Mouse (Mus musculus) embryonic facial prominence, embryonic 15.5 days (tissue): ENCODE measurements at regions not wholly inside any gene's neighbourhood (a gene's known extent, or its start where the extent isn't known, plus 50 kb on each side); places are given as distances from the start of the nearest gene placed in this dataset.

ENCODE experiments used
- ATAC-seq: fragments of 200-750 bp; cut with Nextera tagmentation; 2 replicates; pipeline ENCODE4 v1.8.0; 2017; ENCODE audit warnings: low read depth, moderate TSS enrichment; ENCODE audit not compliant: insufficient number of reproducible peaks, low FRiP score, low TSS enrichment
- H3K27ac ChIP-seq: fragments of 300-500 bp; sonication (generic); replicated peaks from 2 replicates; pipeline ENCODE4 v1.5.1; 2015; ENCODE audit warnings: mild to moderate bottlenecking, inconsistent platforms
- H3K27me3 ChIP-seq: fragments of 300-500 bp; sonication (generic); 2 replicates; pipeline ENCODE4 v1.6.1; 2015; ENCODE audit warnings: inconsistent platforms
- H3K36me3 ChIP-seq: fragments of 300-500 bp; sonication (generic); 2 replicates; pipeline ENCODE4 v1.6.1; 2015; ENCODE audit warnings: mild to moderate bottlenecking, inconsistent platforms
- H3K4me1 ChIP-seq: fragments of 300-500 bp; sonication (generic); 2 replicates; pipeline ENCODE4 v1.6.1; 2015; ENCODE audit warnings: inconsistent platforms
- H3K4me2 ChIP-seq: fragments of 300-500 bp; sonication (generic); replicated peaks from 2 replicates; pipeline ENCODE4 v1.6.1; 2015; ENCODE audit warnings: mild to moderate bottlenecking, inconsistent platforms
- H3K4me3 ChIP-seq: fragments of 300-500 bp; sonication (generic); replicated peaks from 2 replicates; pipeline ENCODE4 v1.5.1; 2015; ENCODE audit warnings: mild to moderate bottlenecking, inconsistent platforms
- H3K9ac ChIP-seq: fragments of 300-500 bp; sonication (generic); 2 replicates; pipeline ENCODE4 v1.6.1; 2015; ENCODE audit warnings: inconsistent platforms
- H3K9me3 ChIP-seq: fragments of 300-500 bp; sonication (generic); replicated peaks from 2 replicates; pipeline ENCODE4 v1.6.1; 2016; ENCODE audit warnings: inconsistent platforms
- WGBS: fragments of 180-500 bp; shearing (Covaris S2); methylation state at CpG from one replicate; pipeline ENCODE4 v1.1.7; 2015; 5-methylcytosine and 5-hydroxymethylcytosine counted together

- Histone ChIP-seq H3K9ac (no peak overlapping the region), H3K9me3 (no peaks in the 10 kb centered on the region)
- WGBS, result 98% methylated on average over 2 of the region's 2 CpGs
These were observed 276.2 kb upstream of the Dio3 start for GRCm38 (mm10) chr12:110002717-110003116.

DNA sequence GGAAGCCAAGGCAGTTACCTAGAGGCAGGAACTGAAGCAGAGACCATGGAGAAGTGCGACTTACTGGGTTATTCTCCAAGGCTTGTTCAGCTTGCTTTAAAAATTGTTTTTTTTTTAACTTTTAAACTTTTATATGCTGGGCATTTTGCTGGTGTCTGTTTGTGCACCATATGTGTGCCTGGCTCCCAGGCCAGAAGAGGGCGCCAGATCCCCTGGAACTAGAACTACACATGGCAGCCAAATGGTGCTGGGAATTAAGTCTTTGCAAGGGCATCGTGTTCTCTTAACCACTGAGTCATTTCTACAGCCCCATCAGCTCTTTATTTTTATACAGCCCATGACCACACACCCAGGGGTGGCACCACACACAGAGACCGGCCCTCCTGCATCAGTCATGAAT is 269.7 kb upstream of the Dio3 start:
- no peak overlapping the region for H3K4me3 ChIP-seq
- WGBS, result 54% methylated on average over 4 of the region's 4 CpGs
- no peaks in the 10 kb centered on the region for H3K4me1 ChIP-seq
- H3K36me3 ChIP-seq, result no peaks in the 10 kb centered on the region
- H3K4me2 ChIP-seq, result no peak overlapping the region
- H3K9ac ChIP-seq, result no peak overlapping the region
- H3K9me3 ChIP-seq, result no peaks in the 10 kb centered on the region
- ATAC-seq, result no peak
- no peaks in the 10 kb centered on the region for H3K27me3 ChIP-seq
- no peak overlapping the region for H3K27ac ChIP-seq

More at GRCm38 (mm10) chr12:110002717-110003116, 276.2 kb upstream of the Dio3 start:
- Histone ChIP-seq H3K27me3 (no peaks in the 10 kb centered on the region), H3K4me1 (no peaks in the 10 kb centered on the region), H3K36me3 (no peaks in the 10 kb centered on the region), H3K27ac (no peak overlapping the region), H3K4me2 (no peak overlapping the region), H3K4me3 (no peak overlapping the region)
- ATAC-seq, result no peak

DNA sequence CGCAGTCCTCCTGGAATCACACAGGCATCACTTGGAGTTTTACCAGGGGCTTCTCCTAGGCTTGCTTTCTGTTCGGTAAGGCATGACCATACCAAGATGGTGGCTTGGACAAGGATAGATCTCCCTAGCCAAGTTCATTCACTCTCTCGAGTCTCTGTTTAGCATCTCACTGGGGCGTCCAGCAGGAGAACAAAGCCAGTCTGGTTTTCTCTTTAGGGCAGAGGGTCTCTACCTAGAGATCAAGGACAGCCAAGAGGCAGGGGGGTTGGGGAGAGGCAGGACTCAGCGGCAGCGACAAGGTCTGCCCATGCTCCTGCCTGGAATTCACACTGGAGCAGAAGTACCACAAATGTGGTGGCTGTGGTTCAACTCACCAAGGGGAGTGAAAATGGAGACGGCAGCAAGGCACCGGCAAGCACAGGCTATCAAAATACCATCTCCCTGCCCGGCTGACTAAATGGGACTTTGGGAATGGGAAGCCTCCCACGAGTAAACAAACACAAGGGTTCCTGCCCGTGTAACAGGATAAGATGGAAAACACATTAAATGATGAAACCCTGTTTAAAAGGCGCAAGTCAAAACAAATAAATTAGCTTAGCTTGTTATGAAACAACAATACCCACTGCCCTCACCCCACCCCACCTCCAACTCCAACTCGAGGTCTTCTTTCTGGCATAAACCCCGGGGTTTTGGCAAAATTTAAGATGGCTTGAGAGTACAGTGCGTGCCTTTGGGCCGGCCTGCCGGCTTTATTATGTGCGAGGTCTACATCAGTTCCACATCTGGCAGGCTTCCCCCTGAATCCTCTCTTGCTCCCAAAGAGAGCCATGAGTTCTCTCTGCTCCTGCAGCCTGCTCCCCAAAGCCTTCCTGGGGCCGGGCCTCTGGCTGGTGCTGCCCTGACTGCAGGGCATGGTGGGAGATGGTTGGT is 258.1 kb upstream of the Dio3 start:
- Histone ChIP-seq H3K4me1 (peaks cover 11% of the 10 kb centered on the region; the same call in 1 of the 2 replicates), H3K27me3 (peaks cover 4% of the 10 kb centered on the region; the same call in 1 of the 2 replicates), H3K36me3 (no peaks in the 10 kb centered on the region), H3K9ac (no peak overlapping the region), H3K9me3 (no peaks in the 10 kb centered on the region), H3K4me2 (no peak overlapping the region), H3K27ac (no peak overlapping the region; the same call in 1 of the 2 replicates), H3K4me3 (no peak overlapping the region)
- no peak; the same call in 1 of the 2 replicates for ATAC-seq
- WGBS, result 42% methylated on average over 19 of the region's 19 CpGs

GRCm38 (mm10) chr12:110021690-110022089 is 257.2 kb upstream of the Dio3 start:
- no peak for ATAC-seq
- 88% methylated on average over 12 of the region's 12 CpGs for WGBS
- Histone ChIP-seq H3K4me2 (no peak overlapping the region), H3K27ac (no peak overlapping the region), H3K9me3 (no peaks in the 10 kb centered on the region), H3K27me3 (peaks cover 4% of the 10 kb centered on the region; the same call in 1 of the 2 replicates), H3K4me3 (no peak overlapping the region), H3K9ac (no peak overlapping the region), H3K4me1 (peaks cover 11% of the 10 kb centered on the region; the same call in 1 of the 2 replicates), H3K36me3 (no peaks in the 10 kb centered on the region)

DNA sequence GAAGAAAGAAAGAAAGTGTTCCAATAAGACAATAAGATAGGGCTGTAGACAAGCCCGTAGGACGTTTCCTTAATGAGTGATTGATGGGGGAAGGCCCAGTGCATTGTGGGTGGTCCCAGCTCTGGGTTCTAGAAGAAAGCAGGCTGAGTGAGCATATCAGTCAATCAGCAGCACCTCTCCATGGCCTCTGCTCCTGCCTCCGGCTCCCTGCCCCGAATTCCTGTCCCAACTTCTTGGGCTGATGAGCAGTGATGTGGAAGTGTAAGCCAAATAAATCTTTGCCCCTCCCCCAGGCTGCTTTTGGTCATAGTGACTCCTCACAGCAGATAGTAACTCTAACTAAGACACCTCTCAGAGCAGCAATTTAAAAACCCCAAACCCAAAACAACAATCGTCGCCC is 256.2 kb upstream of the Dio3 start:
- Histone ChIP-seq H3K4me3 (no peak overlapping the region), H3K9me3 (no peaks in the 10 kb centered on the region), H3K9ac (no peak overlapping the region), H3K4me2 (no peak overlapping the region), H3K27ac (no peak overlapping the region), H3K36me3 (no peaks in the 10 kb centered on the region), H3K4me1 (peaks cover 11% of the 10 kb centered on the region; the same call in 1 of the 2 replicates), H3K27me3 (peaks cover 4% of the 10 kb centered on the region; the same call in 1 of the 2 replicates)
- WGBS, result 79% methylated on average over 6 of the region's 6 CpGs
- ATAC-seq, result no peak

DNA sequence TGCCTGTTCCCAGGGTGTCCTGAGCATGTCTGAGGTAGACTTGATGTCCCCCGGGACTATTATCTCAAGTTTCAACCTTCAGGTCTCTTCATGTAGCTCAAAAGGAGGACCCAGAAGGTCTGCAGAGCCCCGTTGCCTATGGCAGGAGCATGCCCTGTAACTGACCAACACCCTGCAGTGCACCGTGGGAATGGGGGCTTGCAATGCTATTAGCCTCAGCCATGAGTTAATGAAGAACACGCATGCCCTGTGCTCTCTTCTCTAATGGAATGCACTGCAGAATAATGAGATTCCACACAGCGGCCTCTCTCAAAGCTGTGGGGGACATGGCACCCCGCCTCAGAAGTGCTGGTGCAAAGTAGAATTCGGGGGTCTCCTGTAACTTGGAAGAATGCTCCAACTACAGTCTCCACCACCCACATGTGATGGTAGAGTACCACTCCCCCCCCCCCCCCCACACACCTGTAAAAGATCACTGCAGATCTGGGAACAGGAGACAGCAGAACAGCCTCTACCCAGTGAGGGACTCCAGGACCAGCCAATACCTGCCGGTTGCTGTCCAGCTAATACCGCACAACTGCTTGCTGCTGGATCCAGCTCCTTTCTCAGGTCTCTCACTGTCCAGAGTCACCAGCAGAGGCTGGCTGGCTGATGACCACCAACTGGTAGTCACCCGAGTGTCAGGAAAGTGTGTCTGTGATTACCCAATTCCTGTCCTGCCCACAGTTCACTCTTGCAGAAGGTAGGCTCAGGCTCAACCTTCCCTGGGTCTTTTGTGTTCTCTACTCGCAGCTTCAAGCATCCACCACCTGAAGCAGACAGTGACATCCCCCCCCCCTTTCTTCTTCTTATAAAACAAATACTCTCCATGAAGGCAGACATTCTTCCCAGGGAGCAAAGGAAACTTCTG is 255.4 kb upstream of the Dio3 start:
- ATAC-seq, result no peak
- Histone ChIP-seq H3K36me3 (no peaks in the 10 kb centered on the region), H3K4me1 (peaks cover 11% of the 10 kb centered on the region; the same call in 1 of the 2 replicates), H3K4me2 (no peak overlapping the region), H3K27me3 (peaks cover 6% of the 10 kb centered on the region), H3K27ac (no peak overlapping the region), H3K4me3 (no peak overlapping the region), H3K9ac (no peak overlapping the region), H3K9me3 (no peaks in the 10 kb centered on the region)
- 57% methylated on average over 11 of the region's 11 CpGs for WGBS

GRCm38 (mm10) chr12:110024295-110024694 is 254.6 kb upstream of the Dio3 start:
- Histone ChIP-seq H3K9ac (no peak overlapping the region), H3K9me3 (no peaks in the 10 kb centered on the region), H3K4me1 (peaks cover 11% of the 10 kb centered on the region; the same call in 1 of the 2 replicates), H3K36me3 (no peaks in the 10 kb centered on the region), H3K4me3 (no peak overlapping the region), H3K27ac (no peak overlapping the region), H3K27me3 (peaks cover 6% of the 10 kb centered on the region), H3K4me2 (no peak overlapping the region)
- 82% methylated on average over 9 of the region's 9 CpGs for WGBS
- no peak for ATAC-seq

DNA sequence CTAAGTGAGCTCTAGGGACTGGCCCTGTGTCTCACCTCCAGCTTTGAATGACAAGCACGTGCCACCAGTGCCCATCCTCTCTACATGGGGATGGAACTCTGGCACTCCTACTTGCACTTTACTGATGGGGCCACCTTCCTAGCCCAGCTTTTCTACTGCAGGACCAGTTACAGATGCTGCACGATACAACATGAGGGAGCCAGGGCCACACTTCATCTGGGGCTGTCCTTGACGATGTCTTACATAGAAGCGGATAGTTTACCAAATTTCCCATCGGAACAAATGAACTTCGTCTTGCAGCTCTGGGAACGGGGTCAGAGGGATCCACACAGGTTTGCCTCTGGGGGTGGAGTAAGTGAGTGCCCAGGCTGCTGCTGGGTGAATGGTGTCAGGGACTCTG is 253.7 kb upstream of the Dio3 start:
- Histone ChIP-seq H3K9me3 (no peaks in the 10 kb centered on the region), H3K27ac (no peak overlapping the region), H3K9ac (no peak overlapping the region), H3K36me3 (no peaks in the 10 kb centered on the region), H3K4me2 (no peak overlapping the region), H3K27me3 (peaks cover 6% of the 10 kb centered on the region), H3K4me3 (no peak overlapping the region), H3K4me1 (peaks cover 10% of the 10 kb centered on the region; the same call in 1 of the 2 replicates)
- 86% methylated on average over 7 of the region's 7 CpGs for WGBS
- ATAC-seq, result no peak

GRCm38 (mm10) chr12:110026033-110026750 is 252.7 kb upstream of the Dio3 start:
- H3K27me3 ChIP-seq, result peaks cover 6% of the 10 kb centered on the region
- no peak for ATAC-seq

GRCm38 (mm10) chr12:110027345-110027744 is 251.5 kb upstream of the Dio3 start:
- no peak overlapping the region for H3K9ac ChIP-seq
- H3K27ac ChIP-seq, result no peak overlapping the region
- no peaks in the 10 kb centered on the region for H3K36me3 ChIP-seq
- H3K4me2 ChIP-seq, result no peak overlapping the region
- H3K9me3 ChIP-seq, result no peaks in the 10 kb centered on the region
- H3K4me3 ChIP-seq, result no peak overlapping the region
- no peak for ATAC-seq
- H3K27me3 ChIP-seq, result peaks cover 6% of the 10 kb centered on the region
- H3K4me1 ChIP-seq, result no peaks in the 10 kb centered on the region
- WGBS, result 66% methylated on average over 6 of the region's 6 CpGs

More at GRCm38 (mm10) chr12:110026033-110026750, 252.7 kb upstream of the Dio3 start:
- Histone ChIP-seq H3K4me3 (no peak overlapping the region), H3K27ac (no peak overlapping the region), H3K9ac (no peak overlapping the region), H3K4me1 (peaks cover 3% of the 10 kb centered on the region; the same call in 1 of the 2 replicates), H3K4me2 (no peak overlapping the region), H3K9me3 (no peaks in the 10 kb centered on the region), H3K36me3 (no peaks in the 10 kb centered on the region)
- WGBS, result 39% methylated on average over 11 of the region's 11 CpGs
